Mouse (Mus musculus): ENCODE measurements at regions not wholly inside any gene's neighbourhood (a gene's known extent, or its start where the extent isn't known, plus 50 kb on each side); places are given as distances from the start of the nearest gene placed in this dataset.
"Not testable (repeated sequence)": the region's sequence is repeated elsewhere in the genome, so short reads cannot be mapped to it uniquely, and the experiment has no call there.

DNA sequence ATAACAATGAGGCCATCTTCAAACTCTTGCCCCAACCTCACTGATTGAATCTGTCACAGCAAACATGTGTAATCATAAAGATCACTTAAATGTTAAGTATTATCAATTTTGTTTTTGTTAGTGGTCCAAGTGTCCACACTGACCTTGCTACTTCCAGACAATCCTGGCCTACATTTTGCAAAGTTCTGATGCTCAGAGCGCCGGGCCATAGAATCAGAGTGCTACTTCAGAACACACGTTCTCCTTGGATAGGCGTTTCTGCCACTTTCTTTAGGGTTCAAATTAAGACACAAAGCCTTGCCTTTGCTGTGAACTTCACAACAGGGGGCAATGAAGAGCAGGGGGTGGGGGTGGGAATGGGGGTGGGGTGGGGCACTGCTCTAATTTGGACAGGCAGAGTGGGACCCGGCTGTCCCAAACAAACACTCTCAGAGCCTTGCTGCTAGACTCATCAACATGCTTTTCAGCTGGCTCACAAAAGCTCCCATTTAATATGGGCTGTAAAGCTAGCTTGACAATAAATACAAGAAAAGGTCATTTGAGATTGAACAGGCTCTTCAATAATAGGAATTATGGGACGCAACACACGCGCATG, 336.7 kb downstream of the Samd5 start:
- Histone ChIP-seq H3K4me1 (peaks cover 18% of the 10 kb centered on the region), H3K9me3 (replicated peaks) (no peaks in the 10 kb centered on the region), H3K4me2 (no peak overlapping the region), H3K36me3 (ENCODE audit: poor library complexity, severe bottlenecking) (no peaks in the 10 kb centered on the region), H3K27ac (no peak overlapping the region), H3K27me3 (no peaks in the 10 kb centered on the region), H3K9ac (no peak overlapping the region), H3K4me3 (no peak overlapping the region)
- ATAC-seq, result no peak
- 12% methylated on average over 8 of the region's 8 CpGs for WGBS

DNA sequence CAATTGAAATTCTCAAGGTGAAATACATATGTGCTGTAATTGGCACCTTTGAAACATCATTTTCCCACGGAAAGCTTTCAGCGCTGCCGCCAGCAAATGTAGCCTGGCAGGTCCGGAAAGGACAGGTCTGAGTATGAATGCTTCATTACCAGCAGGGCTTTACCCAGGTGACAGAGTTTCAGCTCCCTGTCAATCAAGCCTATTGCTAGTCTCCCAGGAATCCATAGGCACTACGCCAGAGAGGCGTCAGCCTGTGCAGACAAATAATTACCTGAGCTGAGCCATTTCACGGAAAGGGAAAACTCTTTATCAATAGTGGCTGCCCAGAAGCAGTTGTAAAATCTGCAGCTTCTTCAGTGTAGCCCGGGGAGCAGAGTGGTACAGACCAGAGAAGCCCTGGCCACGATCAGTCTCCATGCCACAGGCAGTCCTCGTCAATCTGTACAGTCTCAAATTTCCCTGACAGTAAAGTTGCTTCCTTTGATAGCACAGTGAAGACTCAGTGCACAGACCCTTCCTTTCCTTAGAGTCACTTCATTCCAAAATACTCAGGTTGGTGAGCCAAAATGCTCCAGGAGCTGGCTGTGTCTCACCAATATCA, 340.7 kb downstream of the Samd5 start:
- no peak overlapping the region for H3K9ac ChIP-seq
- no peak overlapping the region; the same call in 1 of the 2 replicates for H3K4me2 ChIP-seq
- no peak overlapping the region for H3K27ac ChIP-seq
- 53% methylated on average over 10 of the region's 10 CpGs for WGBS
- peaks cover 29% of the 10 kb centered on the region for H3K4me1 ChIP-seq
- no peak; the same call in 1 of the 2 replicates for ATAC-seq
- no peaks in the 10 kb centered on the region for H3K27me3 ChIP-seq
- H3K9me3 ChIP-seq (replicated peaks), result no peaks in the 10 kb centered on the region
- no peaks in the 10 kb centered on the region for H3K36me3 ChIP-seq (ENCODE audit: poor library complexity, severe bottlenecking)
- H3K4me3 ChIP-seq, result no peak overlapping the region

DNA sequence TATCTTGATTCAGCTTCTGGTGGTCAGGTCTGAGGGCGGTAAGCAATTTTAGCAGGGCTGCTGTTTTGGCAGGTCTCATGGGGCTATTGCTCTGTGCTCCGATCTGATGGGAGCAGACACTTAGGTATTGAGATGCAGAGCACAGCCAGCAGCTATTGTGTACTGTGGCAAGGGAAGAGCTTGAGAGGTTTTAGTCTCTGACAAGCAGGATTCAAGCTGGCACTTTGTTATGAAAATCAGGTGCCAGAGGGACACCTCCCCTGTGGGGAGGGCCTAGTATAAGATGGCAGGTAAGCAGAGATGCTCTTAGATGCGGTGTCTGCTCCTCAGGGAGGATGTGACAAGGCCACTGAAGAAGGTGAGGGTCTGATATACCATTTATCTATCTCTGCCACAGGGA, 343.3 kb downstream of the Samd5 start:
- H3K4me3 ChIP-seq, result no peak overlapping the region
- H3K27ac ChIP-seq, result no peak overlapping the region
- no peak overlapping the region for H3K4me2 ChIP-seq
- no peaks in the 10 kb centered on the region for H3K9me3 ChIP-seq (replicated peaks)
- no peaks in the 10 kb centered on the region for H3K36me3 ChIP-seq (ENCODE audit: poor library complexity, severe bottlenecking)
- no peak for ATAC-seq
- H3K4me1 ChIP-seq, result peaks cover 19% of the 10 kb centered on the region
- H3K9ac ChIP-seq, result no peak overlapping the region
- WGBS, result 18% methylated on average over 3 of the region's 3 CpGs
- no peaks in the 10 kb centered on the region for H3K27me3 ChIP-seq

DNA sequence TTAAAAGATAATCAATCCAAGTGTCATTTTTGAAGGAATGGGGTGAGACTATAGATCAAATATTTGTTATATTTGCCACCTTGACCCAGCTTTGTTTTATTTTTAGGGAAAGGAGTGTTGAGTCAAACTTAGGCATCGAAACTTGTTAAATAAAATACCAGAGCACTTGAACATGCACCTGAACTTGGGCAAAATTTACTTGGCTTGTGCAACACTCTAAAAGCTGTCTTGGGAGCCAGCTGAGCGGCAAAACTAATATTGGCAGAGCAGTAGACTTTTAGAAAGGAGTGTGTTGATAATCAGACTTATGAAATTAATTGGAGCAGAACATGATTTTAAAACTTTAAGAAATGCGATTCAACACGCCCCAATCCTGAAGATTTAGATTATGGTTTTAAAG, 346.7 kb downstream of the Samd5 start:
- WGBS, result 87% methylated on average over 4 of the region's 4 CpGs
- H3K4me1 ChIP-seq, result peaks cover 12% of the 10 kb centered on the region
- H3K36me3 ChIP-seq (ENCODE audit: poor library complexity, severe bottlenecking), result no peaks in the 10 kb centered on the region
- no peaks in the 10 kb centered on the region for H3K9me3 ChIP-seq (replicated peaks)
- H3K27me3 ChIP-seq, result no peaks in the 10 kb centered on the region
- no peak overlapping the region for H3K27ac ChIP-seq
- no peak overlapping the region for H3K9ac ChIP-seq
- no peak for ATAC-seq
- no peak overlapping the region for H3K4me3 ChIP-seq
- H3K4me2 ChIP-seq, result no peak overlapping the region

DNA sequence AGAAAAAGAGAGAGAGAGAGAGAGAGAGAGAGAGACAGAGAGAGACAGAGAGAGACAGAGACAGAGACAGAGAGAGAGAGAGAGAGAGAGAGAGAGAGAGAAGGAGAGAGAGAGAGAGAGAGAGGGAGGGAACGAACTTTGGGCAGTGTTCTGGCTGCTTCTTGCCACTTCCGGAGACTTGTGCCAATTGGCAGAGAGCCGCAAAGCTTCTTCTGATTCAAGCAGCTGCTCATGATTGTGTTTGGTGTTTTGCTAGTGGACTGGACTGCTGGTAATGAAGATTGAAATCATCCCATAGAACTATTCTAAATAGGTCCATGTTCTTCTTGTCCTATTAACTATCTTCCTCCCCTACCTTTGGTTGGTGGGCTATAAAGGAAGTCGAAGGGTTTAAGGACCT, 347.1 kb downstream of the Samd5 start:
- H3K36me3 ChIP-seq (ENCODE audit: poor library complexity, severe bottlenecking); ATAC-seq: not testable (repeated sequence)
- 95% methylated on average over 4 of the region's 4 CpGs for WGBS

DNA sequence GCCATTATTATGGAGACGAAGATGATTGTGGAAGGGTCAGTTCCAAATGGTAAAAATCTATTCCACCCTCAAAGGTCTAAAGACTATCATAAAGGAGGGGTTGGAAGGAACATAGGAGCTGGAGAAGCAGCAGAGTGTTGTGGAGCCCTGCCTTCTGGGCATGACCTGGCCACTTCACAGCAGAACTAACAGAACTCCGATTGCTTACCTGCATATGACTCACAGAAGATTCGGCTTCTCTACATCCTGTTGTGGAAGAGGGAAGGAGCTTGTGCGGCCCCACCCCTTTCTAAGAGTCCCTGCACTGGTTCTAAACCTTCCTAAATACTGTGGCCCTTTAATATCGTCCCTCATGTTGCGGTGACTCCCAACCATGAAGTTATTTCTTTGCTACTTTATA, 362.7 kb downstream of the Samd5 start:
- H3K9ac ChIP-seq, result no peak overlapping the region
- 90% methylated on average over 6 of the region's 6 CpGs for WGBS
- no peaks in the 10 kb centered on the region for H3K36me3 ChIP-seq (ENCODE audit: poor library complexity, severe bottlenecking)
- no peaks in the 10 kb centered on the region for H3K9me3 ChIP-seq (replicated peaks)
- no peak overlapping the region for H3K4me2 ChIP-seq
- no peaks in the 10 kb centered on the region for H3K27me3 ChIP-seq
- no peak overlapping the region for H3K27ac ChIP-seq
- ATAC-seq, result no peak
- peaks cover 10% of the 10 kb centered on the region for H3K4me1 ChIP-seq
- no peak overlapping the region for H3K4me3 ChIP-seq

More for the DNA sequence above, 347.1 kb downstream of the Samd5 start:
- not testable (repeated sequence) for H3K4me3 ChIP-seq; H3K4me2 ChIP-seq; H3K9me3 ChIP-seq (replicated peaks); H3K27ac ChIP-seq; H3K27me3 ChIP-seq; H3K9ac ChIP-seq
- H3K4me1 ChIP-seq, result peaks cover 12% of the 10 kb centered on the region

DNA sequence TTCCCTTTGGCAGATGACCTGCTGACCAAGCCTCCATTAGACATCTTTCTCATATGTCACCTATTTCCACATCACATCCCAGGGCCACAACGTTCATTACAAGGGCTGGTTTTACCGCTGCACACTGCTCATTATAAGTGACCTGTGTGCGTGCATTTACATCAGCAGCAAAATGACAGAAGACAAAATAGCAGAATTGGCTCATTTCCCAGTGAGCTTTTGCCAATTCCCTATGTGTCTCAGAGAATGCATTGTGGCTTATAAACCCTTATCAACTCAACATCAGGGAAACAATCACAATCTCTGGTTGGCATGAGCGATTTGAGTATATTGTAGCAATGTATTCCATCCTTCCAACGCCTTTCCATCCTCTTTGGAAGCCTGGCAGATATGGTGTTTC, 364.7 kb downstream of the Samd5 start:
- H3K9me3 ChIP-seq (replicated peaks), result no peaks in the 10 kb centered on the region
- no peak overlapping the region for H3K4me3 ChIP-seq
- no peaks in the 10 kb centered on the region for H3K36me3 ChIP-seq (ENCODE audit: poor library complexity, severe bottlenecking)
- H3K27me3 ChIP-seq, result no peaks in the 10 kb centered on the region
- WGBS, result 46% methylated on average over 5 of the region's 5 CpGs
- ATAC-seq, result peak; percentile 57; the same call in 1 of the 2 replicates
- no peak overlapping the region for H3K27ac ChIP-seq
- H3K9ac ChIP-seq, result no peak overlapping the region
- H3K4me2 ChIP-seq, result no peak overlapping the region
- peaks cover 10% of the 10 kb centered on the region for H3K4me1 ChIP-seq

DNA sequence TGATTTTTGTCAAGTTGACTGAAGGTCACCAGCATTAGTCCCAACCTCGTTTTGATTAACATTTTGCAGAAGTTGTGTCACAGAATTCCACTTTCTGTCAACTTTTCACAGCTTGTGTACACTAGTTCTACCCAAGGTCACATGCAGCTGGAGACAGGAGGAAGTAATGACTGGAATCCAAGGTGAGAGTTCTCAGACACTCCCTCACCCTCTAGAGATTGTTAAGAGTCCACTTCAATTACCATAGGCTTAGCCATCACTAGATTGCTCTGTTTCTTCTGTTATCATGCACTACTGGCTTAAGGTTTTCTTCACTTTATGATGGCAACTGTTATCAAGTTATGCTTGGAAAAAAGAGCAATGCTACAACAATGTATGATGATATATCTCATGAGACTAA, 379.0 kb downstream of the Samd5 start:
- Histone ChIP-seq H3K4me3 (no peak overlapping the region), H3K9ac (no peak overlapping the region), H3K4me1 (no peaks in the 10 kb centered on the region), H3K27me3 (peaks cover 5% of the 10 kb centered on the region; the same call in 1 of the 2 replicates), H3K9me3 (replicated peaks) (no peaks in the 10 kb centered on the region), H3K4me2 (no peak overlapping the region), H3K27ac (no peak overlapping the region), H3K36me3 (ENCODE audit: poor library complexity, severe bottlenecking) (no peaks in the 10 kb centered on the region)
- no peak for ATAC-seq
- 69% methylated on average over 1 of the region's 1 CpGs for WGBS

DNA sequence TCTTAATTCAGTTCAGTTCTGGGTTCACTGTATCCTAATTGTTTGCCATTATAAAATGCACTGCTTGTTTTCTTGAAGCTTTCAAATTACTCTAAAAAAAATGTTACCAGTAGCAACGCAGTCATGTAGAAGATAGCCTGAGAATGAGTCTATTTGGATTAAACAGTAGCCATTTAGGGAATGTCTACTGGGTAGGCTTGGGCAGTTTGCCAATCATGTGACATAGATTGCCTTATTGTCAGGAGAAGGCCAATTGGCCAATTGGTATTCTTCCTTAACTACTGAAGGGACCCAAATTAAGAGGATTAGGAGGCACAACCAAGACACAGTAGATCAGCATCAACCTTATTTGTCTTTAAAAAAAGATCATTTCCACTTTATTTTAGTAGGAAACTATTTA, 379.7 kb downstream of the Samd5 start:
- ATAC-seq, result peak; percentile 55; the same call in 1 of the 2 replicates

DNA sequence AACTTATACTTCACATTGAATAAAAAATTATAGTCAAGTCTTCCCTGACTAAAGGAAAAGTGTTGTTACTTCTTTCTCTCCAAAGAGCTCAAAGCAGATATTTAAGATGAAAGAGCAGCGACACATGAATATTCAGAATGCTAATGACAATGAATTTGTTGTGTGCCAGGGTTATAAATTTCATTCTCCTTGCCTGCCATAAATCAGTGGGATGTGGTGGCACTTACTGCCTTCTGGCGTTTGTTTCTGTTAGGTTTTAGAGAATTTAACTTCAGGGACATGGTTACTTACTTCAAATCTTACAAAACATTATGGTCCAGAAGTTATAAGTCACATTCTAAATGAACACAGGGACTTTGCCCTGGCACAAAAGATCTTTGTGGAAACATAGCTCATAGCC, 380.4 kb downstream of the Samd5 start:
- H3K27me3 ChIP-seq, result peaks cover 5% of the 10 kb centered on the region; the same call in 1 of the 2 replicates
- no peaks in the 10 kb centered on the region for H3K9me3 ChIP-seq (replicated peaks)
- H3K4me2 ChIP-seq, result no peak overlapping the region
- no peaks in the 10 kb centered on the region for H3K36me3 ChIP-seq (ENCODE audit: poor library complexity, severe bottlenecking)
- ATAC-seq, result no peak
- H3K4me3 ChIP-seq, result no peak overlapping the region
- WGBS, result 88% methylated on average over 2 of the region's 2 CpGs
- no peak overlapping the region for H3K9ac ChIP-seq
- no peak overlapping the region for H3K27ac ChIP-seq
- H3K4me1 ChIP-seq, result no peaks in the 10 kb centered on the region

More for the DNA sequence above, 379.7 kb downstream of the Samd5 start:
- 42% methylated on average over 1 of the region's 1 CpGs for WGBS
- no peak overlapping the region for H3K4me3 ChIP-seq
- no peak overlapping the region for H3K4me2 ChIP-seq
- no peaks in the 10 kb centered on the region for H3K9me3 ChIP-seq (replicated peaks)
- no peaks in the 10 kb centered on the region for H3K36me3 ChIP-seq (ENCODE audit: poor library complexity, severe bottlenecking)
- H3K9ac ChIP-seq, result no peak overlapping the region
- H3K27me3 ChIP-seq, result peaks cover 5% of the 10 kb centered on the region; the same call in 1 of the 2 replicates
- H3K4me1 ChIP-seq, result no peaks in the 10 kb centered on the region
- no peak overlapping the region for H3K27ac ChIP-seq

DNA sequence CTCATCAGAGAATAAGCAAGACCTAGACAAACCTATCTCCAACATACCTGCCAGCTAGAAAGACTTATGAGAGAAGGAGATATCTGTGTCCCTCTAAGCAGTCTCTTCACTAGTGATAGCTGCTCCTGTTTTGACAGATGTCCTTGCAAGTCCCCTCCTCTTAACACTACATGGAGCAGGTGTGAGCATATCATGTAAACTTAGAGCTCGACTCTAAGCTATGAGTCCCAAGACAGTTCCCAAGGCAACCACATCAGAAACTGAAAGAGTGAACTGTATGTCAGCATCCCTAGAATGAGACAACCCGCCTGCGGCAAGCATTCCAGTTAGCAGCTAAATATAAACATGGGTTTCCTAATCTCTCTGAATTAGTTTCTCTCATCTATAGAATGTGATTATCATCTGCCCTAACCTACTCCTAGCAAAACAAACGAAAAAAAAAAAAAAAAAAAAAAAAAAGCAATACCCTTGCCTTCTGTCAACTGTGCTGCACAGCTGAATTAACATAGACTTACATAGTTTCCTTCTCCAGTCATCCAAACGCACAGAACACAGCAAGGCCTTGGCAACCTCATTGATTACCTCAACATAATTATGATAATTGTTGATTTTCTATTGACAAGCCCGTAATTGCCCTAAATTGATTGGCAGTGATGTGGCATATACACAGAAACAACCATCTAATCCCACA, 383.4 kb downstream of the Samd5 start:
- H3K9me3 ChIP-seq (replicated peaks), result no peaks in the 10 kb centered on the region
- no peak overlapping the region for H3K4me2 ChIP-seq
- no peak overlapping the region for H3K4me3 ChIP-seq
- H3K9ac ChIP-seq, result no peak overlapping the region
- no peak overlapping the region for H3K27ac ChIP-seq
- WGBS, result 57% methylated on average over 6 of the region's 6 CpGs
- H3K36me3 ChIP-seq (ENCODE audit: poor library complexity, severe bottlenecking), result no peaks in the 10 kb centered on the region
- no peaks in the 10 kb centered on the region for H3K4me1 ChIP-seq
- H3K27me3 ChIP-seq, result peaks cover 5% of the 10 kb centered on the region; the same call in 1 of the 2 replicates
- no peak; the same call in 1 of the 2 replicates for ATAC-seq

DNA sequence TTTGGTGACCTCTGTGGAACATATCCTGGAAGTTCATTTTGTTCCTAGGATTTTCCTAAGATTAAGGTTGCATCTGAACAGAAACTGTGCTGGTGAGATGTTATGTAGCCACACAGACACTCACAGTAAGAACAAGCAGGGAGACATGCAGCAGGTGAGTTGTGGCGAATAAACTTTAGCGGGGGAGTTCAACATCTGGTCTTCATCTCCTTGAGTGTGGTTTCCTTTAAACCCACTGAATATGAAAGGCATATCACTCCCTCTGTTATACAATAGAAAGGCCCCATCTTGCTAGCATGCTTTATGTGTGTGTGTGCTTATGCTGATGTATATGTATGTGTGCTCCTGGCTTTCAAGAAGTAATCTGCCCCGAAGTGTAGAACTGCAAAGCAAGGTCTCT, 387.1 kb upstream of the Sash1 start:
- Histone ChIP-seq H3K4me3 (no peak overlapping the region), H3K27ac (no peak overlapping the region), H3K4me2 (no peak overlapping the region), H3K9me3 (replicated peaks) (no peaks in the 10 kb centered on the region), H3K4me1 (peaks cover 25% of the 10 kb centered on the region), H3K36me3 (ENCODE audit: poor library complexity, severe bottlenecking) (no peaks in the 10 kb centered on the region), H3K9ac (no peak overlapping the region), H3K27me3 (no peaks in the 10 kb centered on the region)
- ATAC-seq, result no peak
- WGBS, result 92% methylated on average over 3 of the region's 3 CpGs

Measured in forebrain, embryonic 13.5 days (tissue).